Mouse (Mus musculus): Measurements from ENCODE around the gene Arglu1. TPM values are rescaled to one million over a fixed set of nuclear protein-coding genes. Genes with fewer than 3 reads are reported as not detected.

Gene Arglu1
- polyA plus RNA-seq, 1 experiment from 2014 or later: 111 TPM

GRCm38 (mm10) chr8:8657692-8658355 lies 32.5 kb downstream of the Arglu1 start:
- Histone ChIP-seq H3K36me3 (no peaks in the 10 kb centered on the region), H3K27me3 (replicated peaks) (no peaks in the 10 kb centered on the region), H3K9ac (peak overlapping the region; percentile 67), H3K4me2 (peak overlapping the region; percentile 88), H3K9me3 (replicated peaks) (no peaks in the 10 kb centered on the region), H3K27ac (ENCODE audit: poor library complexity, severe bottlenecking) (peak overlapping the region; percentile 56; the same call in 1 of the 2 replicates), H3K4me1 (replicated peaks) (peaks cover 44% of the 10 kb centered on the region), H3K4me3 (peak overlapping the region; percentile 91)
- WGBS: 37% methylated on average over 5 of the region's 5 CpGs
- no peak for ATAC-seq (ENCODE audit: insufficient number of reproducible peaks, low FRiP score)

- Histone ChIP-seq H3K9me3 (replicated peaks) (no peaks in the 10 kb centered on the region), H3K36me3 (no peaks in the 10 kb centered on the region), H3K4me2 (peak overlapping the region; percentile 67), H3K9ac (peak overlapping the region; percentile 36; the same call in 1 of the 2 replicates), H3K4me1 (replicated peaks) (peaks cover 47% of the 10 kb centered on the region), H3K27me3 (replicated peaks) (no peaks in the 10 kb centered on the region), H3K27ac (ENCODE audit: poor library complexity, severe bottlenecking) (peak overlapping the region; percentile 26; the same call in 1 of the 2 replicates), H3K4me3 (peak overlapping the region; percentile 30)
- 10% methylated on average over 14 of the region's 14 CpGs for WGBS
- ATAC-seq (ENCODE audit: insufficient number of reproducible peaks, low FRiP score): no peak
Measured at GRCm38 (mm10) chr8:8656578-8657441, 33.5 kb downstream of the Arglu1 start.

- peak overlapping the region; percentile 57 for H3K9ac ChIP-seq
- no peaks in the 10 kb centered on the region for H3K27me3 ChIP-seq (replicated peaks)
- no peaks in the 10 kb centered on the region for H3K36me3 ChIP-seq
- H3K9me3 ChIP-seq (replicated peaks): no peaks in the 10 kb centered on the region
- H3K4me1 ChIP-seq (replicated peaks): peaks cover 54% of the 10 kb centered on the region
- no peak overlapping the region for H3K27ac ChIP-seq (ENCODE audit: poor library complexity, severe bottlenecking)
- WGBS: 31% methylated on average over 24 of the region's 24 CpGs
- H3K4me3 ChIP-seq: peak overlapping the region; percentile 30
- no peak for ATAC-seq (ENCODE audit: insufficient number of reproducible peaks, low FRiP score)
- H3K4me2 ChIP-seq: peak overlapping the region; percentile 67
Measured at GRCm38 (mm10) chr8:8655346-8656340, 34.7 kb downstream of the Arglu1 start.

GRCm38 (mm10) chr8:8653906-8654489 lies 36.3 kb downstream of the Arglu1 start:
- Histone ChIP-seq H3K27me3 (replicated peaks) (no peaks in the 10 kb centered on the region), H3K9ac (peak overlapping the region; percentile 27; the same call in 1 of the 2 replicates), H3K9me3 (replicated peaks) (no peaks in the 10 kb centered on the region), H3K4me1 (replicated peaks) (peaks cover 70% of the 10 kb centered on the region), H3K27ac (ENCODE audit: poor library complexity, severe bottlenecking) (no peak overlapping the region), H3K36me3 (peaks cover 6% of the 10 kb centered on the region; the same call in 1 of the 2 replicates), H3K4me3 (no peak overlapping the region), H3K4me2 (peak overlapping the region; percentile 27)
- 64% methylated on average over 12 of the region's 12 CpGs for WGBS
- ATAC-seq (ENCODE audit: insufficient number of reproducible peaks, low FRiP score): no peak

- Histone ChIP-seq H3K4me3 (no peak overlapping the region), H3K4me2 (no peak overlapping the region), H3K9ac (no peak overlapping the region), H3K27ac (ENCODE audit: poor library complexity, severe bottlenecking) (no peak overlapping the region), H3K4me1 (replicated peaks) (peaks cover 75% of the 10 kb centered on the region), H3K36me3 (peaks cover 6% of the 10 kb centered on the region; the same call in 1 of the 2 replicates), H3K27me3 (replicated peaks) (no peaks in the 10 kb centered on the region), H3K9me3 (replicated peaks) (no peaks in the 10 kb centered on the region)
- no peak for ATAC-seq (ENCODE audit: insufficient number of reproducible peaks, low FRiP score)
- 53% methylated on average over 5 of the region's 5 CpGs for WGBS
Measured at GRCm38 (mm10) chr8:8653343-8653742, 37.0 kb downstream of the Arglu1 start.

GRCm38 (mm10) chr8:8652388-8652787 lies 37.9 kb downstream of the Arglu1 start:
- Histone ChIP-seq H3K4me3 (no peak overlapping the region), H3K36me3 (peaks cover 6% of the 10 kb centered on the region; the same call in 1 of the 2 replicates), H3K27me3 (replicated peaks) (no peaks in the 10 kb centered on the region), H3K9ac (no peak overlapping the region), H3K4me1 (replicated peaks) (peaks cover 75% of the 10 kb centered on the region), H3K27ac (ENCODE audit: poor library complexity, severe bottlenecking) (no peak overlapping the region), H3K9me3 (replicated peaks) (no peaks in the 10 kb centered on the region), H3K4me2 (no peak overlapping the region)
- no peak for ATAC-seq (ENCODE audit: insufficient number of reproducible peaks, low FRiP score)
- 86% methylated on average over 4 of the region's 4 CpGs for WGBS

- WGBS: 69% methylated on average over 8 of the region's 8 CpGs
- no peak for ATAC-seq (ENCODE audit: insufficient number of reproducible peaks, low FRiP score)
- peaks cover 63% of the 10 kb centered on the region for H3K4me1 ChIP-seq (replicated peaks)
- peaks cover 6% of the 10 kb centered on the region; the same call in 1 of the 2 replicates for H3K36me3 ChIP-seq
- no peaks in the 10 kb centered on the region for H3K9me3 ChIP-seq (replicated peaks)
- H3K4me3 ChIP-seq: no peak overlapping the region
- no peak overlapping the region for H3K27ac ChIP-seq (ENCODE audit: poor library complexity, severe bottlenecking)
- H3K9ac ChIP-seq: 0 out of 2 replicates have a peak overlapping the region, but pooled peaks have one; percentile 14
- H3K4me2 ChIP-seq: no peak overlapping the region
- H3K27me3 ChIP-seq (replicated peaks): no peaks in the 10 kb centered on the region
Measured at GRCm38 (mm10) chr8:8649944-8650343, 40.4 kb downstream of the Arglu1 start.

- Histone ChIP-seq H3K36me3 (peaks cover 6% of the 10 kb centered on the region; the same call in 1 of the 2 replicates), H3K9me3 (replicated peaks) (no peaks in the 10 kb centered on the region), H3K4me2 (no peak overlapping the region), H3K9ac (0 out of 2 replicates have a peak overlapping the region, but pooled peaks have one; percentile 14), H3K4me3 (no peak overlapping the region), H3K4me1 (replicated peaks) (peaks cover 59% of the 10 kb centered on the region), H3K27ac (ENCODE audit: poor library complexity, severe bottlenecking) (no peak overlapping the region; the same call in 1 of the 2 replicates), H3K27me3 (replicated peaks) (no peaks in the 10 kb centered on the region)
- WGBS: 87% methylated on average over 3 of the region's 3 CpGs
- no peak for ATAC-seq (ENCODE audit: insufficient number of reproducible peaks, low FRiP score)
Measured at GRCm38 (mm10) chr8:8649536-8649935, 40.8 kb downstream of the Arglu1 start.

- Histone ChIP-seq H3K9me3 (replicated peaks) (no peaks in the 10 kb centered on the region), H3K27me3 (replicated peaks) (no peaks in the 10 kb centered on the region), H3K4me1 (replicated peaks) (peaks cover 58% of the 10 kb centered on the region), H3K9ac (no peak overlapping the region), H3K36me3 (peaks cover 6% of the 10 kb centered on the region; the same call in 1 of the 2 replicates), H3K27ac (ENCODE audit: poor library complexity, severe bottlenecking) (no peak overlapping the region), H3K4me3 (no peak overlapping the region), H3K4me2 (no peak overlapping the region)
- WGBS: 70% methylated on average over 7 of the region's 7 CpGs
- no peak for ATAC-seq (ENCODE audit: insufficient number of reproducible peaks, low FRiP score)
Measured at GRCm38 (mm10) chr8:8648686-8649085, 41.6 kb downstream of the Arglu1 start.

- Histone ChIP-seq H3K27ac (ENCODE audit: poor library complexity, severe bottlenecking) (no peak overlapping the region), H3K9ac (no peak overlapping the region), H3K27me3 (replicated peaks) (no peaks in the 10 kb centered on the region), H3K4me2 (no peak overlapping the region), H3K4me3 (no peak overlapping the region), H3K9me3 (replicated peaks) (no peaks in the 10 kb centered on the region), H3K4me1 (replicated peaks) (peaks cover 56% of the 10 kb centered on the region), H3K36me3 (peaks cover 6% of the 10 kb centered on the region; the same call in 1 of the 2 replicates)
- WGBS: 75% methylated on average over 7 of the region's 7 CpGs
- no peak for ATAC-seq (ENCODE audit: insufficient number of reproducible peaks, low FRiP score)
Measured at GRCm38 (mm10) chr8:8647824-8648223, 42.5 kb downstream of the Arglu1 start.
